Mouse (Mus musculus) granulocyte monocyte progenitor cell, adult 5-6 weeks (primary cell): ENCODE results near the gene Cdc14a. TPM values are rescaled to one million over a fixed set of nuclear protein-coding genes. Genes with fewer than 3 reads are reported as not detected.

Experiments used
- ATAC-seq: replicated peaks from 2 replicates; pipeline ENCODE4 v1.8.0; 2016; ENCODE audit warnings: mild to moderate bottlenecking, moderate TSS enrichment, inconsistent platforms; ENCODE audit not compliant: poor library complexity, severe bottlenecking
- total RNA-seq, 2 experiments: library from RNA; stranded (forward) in 1 of 2; stranded (reverse) in 1 of 2; fragments of 200-712, 200-1000 nt in 1 of 2; fragments of >200 nt in 1 of 2; fragmentation: Nextera tagmentation in 1 of 2; gene quantifications; 2 replicates each; pipeline ENCODE4 v1.2.3; 2014 to 2017

Gene Cdc14a
- total RNA-seq, 2 experiments from 2014 or later: 22.3 to 58.3 TPM

DNA sequence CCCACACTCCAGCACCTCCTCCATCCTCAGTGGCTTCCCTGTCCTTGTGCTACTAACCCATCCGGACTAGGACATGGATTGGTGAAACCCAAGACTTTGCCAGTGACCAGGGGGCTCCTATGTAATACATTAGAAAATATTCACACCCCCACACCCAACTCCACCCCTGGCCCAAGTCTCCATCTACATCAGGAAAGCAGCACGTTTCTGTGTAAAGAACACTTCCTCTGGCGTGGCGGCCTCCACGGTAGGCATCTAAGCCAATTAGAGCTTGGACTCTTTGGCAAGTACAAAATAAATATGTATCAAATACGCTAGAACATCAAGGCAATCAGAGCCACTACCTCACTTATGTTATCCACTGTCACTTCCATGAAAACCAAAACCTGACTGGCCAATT is 90.1 kb downstream of the Cdc14a start:
- ATAC-seq: no peak

DNA sequence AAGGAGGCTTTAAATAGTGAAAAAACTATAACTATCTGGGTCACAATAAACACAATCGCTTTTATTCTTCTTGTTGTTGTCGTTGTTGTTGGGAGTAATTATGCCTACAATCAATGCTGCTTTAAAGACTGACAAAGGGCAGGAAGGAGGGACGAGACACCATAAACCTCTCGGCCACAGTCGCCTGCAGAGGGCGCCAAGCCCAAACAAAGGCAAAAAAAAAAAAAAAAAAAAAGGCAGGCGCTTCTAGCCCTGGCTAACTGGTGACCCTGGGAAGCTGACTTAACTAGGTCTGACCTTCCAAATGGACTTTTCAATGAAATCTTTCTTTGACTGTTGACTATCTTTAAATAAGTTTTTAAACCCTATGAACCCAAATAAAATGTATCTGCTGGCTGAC is 90.6 kb downstream of the Cdc14a start:
- ATAC-seq: peak; percentile 41

DNA sequence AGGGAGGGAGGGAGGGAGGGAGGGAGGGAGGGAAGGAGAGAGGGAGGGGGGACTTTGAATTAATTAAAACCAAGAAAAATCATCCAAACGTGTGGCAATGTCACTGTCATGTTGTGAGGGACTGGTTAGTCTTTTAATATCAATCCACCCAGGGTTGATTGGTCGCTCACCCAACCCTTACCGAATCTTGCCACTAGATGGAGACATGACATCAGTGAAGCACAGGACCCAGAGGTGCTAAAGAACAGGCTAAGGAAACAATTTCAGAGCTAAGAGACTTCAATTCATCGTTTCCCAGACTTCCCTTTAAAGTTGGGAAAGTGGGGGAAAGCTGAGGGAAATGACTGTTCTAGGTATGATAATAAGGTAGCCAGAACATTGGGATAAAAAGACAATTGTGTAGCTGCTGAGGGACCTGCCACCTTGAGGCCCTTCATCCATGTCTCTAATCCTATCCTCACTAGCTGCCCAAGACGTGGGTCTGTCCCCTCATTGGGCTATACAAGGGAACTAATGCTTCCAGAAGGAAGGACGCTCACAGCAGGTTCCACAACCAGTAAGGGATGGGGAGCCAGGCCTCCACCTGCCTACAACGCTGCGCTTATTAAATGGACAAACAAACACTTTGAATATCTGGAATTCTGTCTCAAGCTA is 91.9 kb downstream of the Cdc14a start:
- peak; percentile 73 for ATAC-seq

DNA sequence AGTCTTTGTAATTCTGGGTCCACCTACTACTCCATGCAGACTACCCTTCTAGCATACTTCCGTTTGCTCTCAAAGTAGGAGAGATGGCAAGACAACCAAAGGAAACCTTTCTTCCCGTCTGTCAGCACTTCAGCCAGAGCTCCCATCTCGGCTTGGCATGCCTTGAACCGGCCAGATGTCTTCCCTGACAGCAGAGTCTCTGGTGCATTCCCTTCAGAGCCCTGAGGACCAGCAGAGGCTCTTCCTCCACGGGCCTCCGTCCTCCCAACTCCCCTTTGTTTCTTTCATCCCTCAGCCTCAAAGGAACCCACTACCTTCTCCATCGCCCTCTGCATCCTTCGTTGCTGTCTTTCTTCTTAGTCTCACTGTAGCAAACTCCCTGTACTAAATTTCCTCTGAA is 93.9 kb downstream of the Cdc14a start:
- no peak for ATAC-seq

DNA sequence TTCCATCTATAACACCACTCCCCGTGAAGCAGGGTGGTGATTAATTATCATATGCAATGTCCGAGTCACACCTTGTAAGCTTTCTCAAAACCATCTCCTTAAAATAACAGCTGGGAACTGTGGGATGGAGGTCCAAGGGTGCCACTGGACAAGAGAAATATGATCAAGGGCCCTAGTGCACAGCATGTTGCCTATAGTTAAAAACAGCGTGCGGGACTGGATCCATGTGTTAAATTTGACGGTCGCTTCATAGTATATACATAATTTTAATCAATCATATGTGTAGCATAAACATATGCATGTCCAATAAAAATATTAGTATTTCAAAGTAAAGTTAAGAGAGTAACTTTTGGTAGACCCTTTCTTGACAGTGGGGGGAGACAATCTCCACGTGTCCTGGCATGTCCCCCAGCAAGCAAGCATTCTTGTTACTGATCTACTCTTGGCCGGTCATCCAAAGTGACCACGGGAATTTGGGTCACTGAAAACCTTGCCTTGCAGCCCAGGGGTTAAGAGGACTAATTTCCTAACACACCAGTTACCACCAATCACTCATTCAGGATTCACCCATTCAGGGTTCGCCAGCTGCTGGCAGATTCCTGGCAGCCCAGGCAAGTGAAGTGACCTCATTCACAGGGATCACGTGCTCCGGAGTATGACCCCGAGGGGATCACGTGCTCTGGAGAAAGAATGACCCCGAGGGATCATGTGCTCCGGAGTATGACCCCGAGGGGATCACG is 94.6 kb downstream of the Cdc14a start:
- ATAC-seq: no peak

DNA sequence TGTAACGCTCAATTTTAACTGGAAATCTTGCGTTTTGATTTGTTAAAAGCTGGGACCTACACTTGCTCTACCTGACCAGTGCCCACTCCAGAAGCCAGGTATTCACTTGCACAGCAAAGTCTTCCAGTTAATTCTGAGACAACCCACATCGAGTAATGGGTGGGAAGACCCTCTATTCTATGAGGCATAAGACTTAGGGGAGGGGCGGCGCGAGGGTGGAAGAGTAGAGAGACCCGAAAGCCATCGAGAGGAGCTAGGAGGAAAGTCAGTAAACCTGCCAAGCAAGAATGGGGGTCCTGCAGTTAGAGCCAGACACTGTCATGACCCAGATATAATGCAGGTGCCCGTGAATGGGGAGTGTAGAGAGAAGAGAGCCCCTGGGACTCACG is 96.2 kb downstream of the Cdc14a start:
- no peak for ATAC-seq

DNA sequence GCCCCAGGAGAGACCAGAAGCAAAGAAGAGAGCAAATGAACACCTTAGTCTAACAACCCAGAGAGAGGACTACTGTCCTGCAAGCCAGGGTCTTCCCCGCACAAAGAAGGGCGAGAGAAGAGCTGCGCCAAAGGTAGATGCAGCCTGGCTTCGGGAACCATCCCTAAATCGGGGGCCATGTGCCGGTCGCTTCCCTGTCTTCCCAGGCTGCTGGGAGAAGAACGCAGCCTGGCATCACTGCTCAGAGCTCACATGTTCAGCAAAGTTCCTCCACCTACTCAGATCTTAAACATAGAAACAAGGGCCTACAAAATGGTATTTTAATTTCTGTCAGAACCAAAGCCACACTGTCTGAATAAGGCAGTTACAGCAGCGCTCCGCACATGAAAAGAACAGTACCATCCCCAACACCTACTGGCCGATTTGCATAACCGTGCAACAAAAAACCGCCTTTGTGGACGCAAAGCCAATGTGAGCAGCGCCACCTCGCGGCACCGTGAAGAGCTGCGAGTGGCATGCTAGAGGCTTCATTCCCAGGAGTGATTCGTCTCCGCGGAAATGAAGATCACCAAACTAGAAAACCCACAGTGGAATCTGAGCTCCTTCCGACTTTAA is 96.7 kb downstream of the Cdc14a start:
- peak; percentile 95 for ATAC-seq

DNA sequence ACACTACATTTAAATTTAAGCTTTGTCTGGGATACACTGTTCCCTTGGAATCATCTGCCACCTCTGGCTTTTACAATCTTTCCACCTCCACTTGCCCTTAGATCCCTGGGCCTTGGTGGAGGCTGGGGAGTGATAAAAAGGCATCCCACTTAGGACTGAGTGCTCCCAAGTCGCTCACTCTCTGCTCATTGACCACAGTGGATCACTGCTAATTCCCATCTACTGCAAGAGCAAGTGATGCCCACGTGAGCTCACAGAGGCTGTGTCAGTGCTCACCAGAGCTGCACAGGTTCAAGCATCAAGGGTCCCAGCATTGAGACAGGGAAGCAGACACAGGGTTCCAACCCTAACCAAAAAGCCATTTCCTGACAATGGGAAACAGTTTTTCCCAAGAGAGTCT is 98.3 kb downstream of the Cdc14a start:
- ATAC-seq: no peak

DNA sequence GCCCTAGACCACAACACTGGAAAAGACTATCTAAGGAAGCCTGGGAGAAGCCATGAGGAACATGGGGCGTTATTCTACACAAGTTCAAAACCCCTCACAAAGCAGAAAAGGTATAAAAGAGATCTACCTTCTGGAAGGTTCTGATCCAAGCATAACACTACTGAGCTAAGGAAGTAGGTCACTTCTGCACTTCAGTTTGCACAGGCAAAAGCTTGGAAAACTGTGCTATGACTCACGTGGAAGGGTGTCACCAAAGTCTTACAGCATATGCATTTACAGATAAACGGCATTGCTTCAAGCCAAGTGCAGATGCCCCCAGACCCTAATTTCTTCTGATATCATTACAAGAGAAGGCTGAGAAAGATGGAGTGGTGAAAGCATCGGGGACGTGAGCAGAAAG is 104.1 kb downstream of the Cdc14a start:
- ATAC-seq: no peak

DNA sequence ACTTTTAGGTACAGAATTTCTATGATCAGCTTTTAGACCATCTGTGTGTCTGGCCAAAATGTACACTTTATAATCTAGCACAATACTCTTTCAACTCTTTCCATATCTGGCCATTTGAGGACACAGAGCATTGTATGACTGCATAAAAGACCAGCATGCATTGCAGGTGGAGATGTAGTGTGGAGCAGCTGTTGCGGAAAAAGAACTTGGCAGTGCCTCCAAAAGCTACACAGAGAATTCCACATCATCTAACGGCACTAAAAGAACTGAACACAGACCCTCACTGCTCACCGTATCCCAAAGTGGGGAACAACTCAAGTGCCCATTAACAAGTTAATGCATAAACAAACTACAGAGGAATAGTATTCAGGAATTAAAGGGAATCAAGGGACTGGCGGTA is 112.0 kb downstream of the Cdc14a start:
- no peak for ATAC-seq

DNA sequence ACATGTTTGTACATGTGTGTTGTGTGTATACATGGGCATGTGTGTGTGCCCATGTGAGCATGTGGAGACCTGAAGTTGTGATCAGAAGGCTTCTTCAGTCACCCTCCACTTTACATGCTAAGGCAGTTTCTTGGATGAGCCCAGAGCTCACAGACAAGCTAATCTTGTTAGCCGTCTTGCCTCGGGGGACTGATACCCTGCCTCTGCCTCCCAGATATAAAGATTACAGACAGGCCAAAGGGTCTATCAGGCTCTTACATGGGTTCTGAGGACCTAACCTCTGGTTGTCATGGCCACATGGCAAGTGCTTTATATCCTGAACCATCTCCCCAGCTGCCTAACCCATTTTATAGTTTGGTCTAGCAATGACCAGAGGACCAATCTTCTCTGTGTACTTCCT is 112.7 kb downstream of the Cdc14a start:
- no peak for ATAC-seq

DNA sequence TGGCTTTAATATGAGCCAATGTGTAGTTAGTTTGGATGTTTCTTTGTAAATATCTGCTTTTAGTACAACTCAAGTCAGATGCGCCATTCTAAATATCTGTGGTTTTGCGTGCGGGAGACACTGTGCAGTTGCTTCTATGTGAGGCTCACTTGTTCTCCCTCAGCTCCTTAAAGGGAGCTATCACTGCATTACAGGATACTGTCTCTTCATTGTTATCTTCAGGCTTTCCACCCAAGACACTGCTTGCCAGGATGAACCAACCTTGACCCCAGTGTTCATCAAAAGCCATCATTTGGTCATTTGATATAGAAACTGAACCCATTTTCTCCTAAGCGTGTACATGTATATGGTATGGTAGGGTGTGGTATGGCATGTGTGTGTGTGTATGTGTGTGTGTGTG is 113.2 kb downstream of the Cdc14a start:
- no peak for ATAC-seq

DNA sequence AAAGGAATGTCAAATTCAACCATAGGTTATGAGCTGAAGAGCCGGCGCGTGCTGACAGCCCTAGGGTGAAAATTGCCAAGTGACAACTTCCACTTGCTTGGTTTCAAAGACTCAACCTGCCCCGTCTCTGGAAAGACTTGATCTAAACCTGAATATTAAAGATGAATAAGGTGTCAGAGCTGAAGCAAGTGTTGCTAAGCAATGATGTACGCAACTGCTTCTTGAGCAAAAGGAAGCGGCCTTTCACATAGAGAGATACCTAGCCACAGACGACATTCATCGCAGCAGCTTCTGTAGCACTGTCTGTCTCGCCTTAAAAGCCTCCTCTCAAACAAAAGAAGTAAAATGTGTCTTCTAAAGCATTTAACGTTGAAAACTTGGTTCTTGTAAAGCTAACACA is 113.8 kb downstream of the Cdc14a start:
- ATAC-seq: no peak

DNA sequence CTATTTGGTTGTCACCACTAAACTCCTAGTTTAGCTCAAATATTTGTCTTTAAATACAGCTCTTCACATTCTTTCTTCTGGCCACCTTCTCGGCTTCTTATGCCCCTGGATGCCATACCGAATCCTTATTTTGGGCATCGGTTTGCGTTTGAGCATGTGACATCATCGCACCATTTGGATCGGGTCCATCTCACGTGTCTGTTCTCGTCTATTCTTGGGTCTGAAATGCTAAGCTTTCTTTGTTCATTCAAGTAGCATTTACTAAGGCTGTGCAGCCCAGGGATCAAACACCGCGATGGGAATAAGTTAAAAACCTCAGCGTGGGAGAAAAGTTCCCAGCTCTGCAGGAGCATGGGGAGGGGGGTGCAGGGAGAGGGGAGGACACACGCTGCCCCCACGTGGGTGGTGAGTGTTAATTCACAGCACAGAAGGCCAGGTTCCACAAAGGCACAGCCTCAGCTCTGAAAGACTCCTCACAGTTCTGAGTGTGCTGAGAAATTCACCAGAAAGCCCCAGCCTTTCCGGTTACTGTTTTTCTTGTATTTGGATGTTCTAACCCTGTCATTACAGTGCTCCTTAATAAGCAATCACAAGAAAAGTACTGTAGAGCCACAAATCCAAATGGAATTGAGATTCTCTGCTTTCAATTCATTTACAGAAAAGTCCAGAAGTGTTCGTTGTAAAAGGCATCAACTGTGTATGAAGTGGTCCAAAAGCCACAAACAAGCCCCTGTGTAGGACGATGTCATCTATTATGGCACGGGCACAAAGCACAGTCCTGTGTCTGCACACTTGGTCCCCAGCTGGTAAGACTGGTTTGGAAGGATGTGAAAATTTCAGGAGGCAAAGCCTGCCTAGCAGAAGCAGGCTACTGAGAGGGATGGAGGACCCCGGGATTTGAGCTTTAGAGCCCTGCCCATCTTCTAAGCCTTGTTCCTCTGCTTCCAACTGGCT is 118.8 kb downstream of the Cdc14a start:
- no peak; the same call in 1 of the 2 replicates for ATAC-seq

DNA sequence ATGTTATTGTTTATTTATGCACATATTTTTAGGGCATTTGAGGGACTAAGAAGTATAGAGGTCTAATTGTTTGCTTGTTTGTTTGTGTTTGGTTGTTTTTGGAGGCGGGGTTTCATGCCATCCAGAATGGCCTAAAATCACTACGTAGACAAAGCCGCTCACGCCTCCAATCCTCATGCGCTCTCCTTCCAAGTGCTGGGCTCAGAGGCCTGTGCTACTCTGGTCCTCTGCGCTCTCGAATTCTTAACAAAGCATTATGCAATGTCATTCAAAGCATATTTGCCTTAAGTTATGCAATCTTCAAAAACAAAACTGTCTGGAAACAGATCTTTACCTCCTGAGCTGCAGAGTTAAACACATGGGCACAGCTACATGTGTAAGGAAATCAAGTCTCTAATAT is 121.3 kb downstream of the Cdc14a start:
- no peak for ATAC-seq

DNA sequence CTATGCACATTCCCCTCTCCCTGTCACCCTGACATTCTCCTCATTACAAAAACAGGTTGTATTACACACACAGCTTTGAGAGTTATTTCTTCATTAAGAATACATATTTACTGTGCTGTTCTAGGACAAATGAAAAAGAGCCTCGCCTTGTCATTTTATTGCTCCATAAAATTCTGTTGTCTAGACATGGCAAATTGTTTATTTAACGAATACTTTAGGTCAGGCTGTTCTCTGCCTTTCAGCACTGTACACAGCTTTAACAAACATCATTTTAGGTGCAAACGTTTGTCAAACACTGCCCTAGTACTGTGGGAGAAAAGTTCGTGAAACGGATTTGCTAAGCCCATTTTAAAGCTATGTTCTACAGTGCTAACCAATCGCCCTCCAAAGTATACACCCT is 122.1 kb downstream of the Cdc14a start:
- ATAC-seq: no peak

DNA sequence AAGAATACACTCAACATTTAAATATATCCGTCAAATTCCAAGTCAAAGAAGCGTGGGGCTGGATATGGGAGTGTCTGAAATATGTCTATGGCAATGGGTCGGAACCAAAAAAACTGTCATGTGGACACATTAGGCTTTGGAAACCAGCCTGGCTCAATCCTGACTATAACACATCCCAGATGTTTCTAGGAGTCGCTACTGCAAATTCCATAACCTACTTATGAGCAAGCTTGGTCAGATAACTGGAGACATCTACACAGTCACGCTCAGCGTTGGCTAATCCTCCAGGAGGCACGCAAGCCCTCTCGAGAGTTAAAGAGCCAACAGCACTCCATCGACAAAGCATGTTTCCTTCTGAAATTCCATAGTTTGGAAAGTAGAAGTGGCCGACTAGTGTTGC is 125.1 kb downstream of the Cdc14a start:
- ATAC-seq: no peak

DNA sequence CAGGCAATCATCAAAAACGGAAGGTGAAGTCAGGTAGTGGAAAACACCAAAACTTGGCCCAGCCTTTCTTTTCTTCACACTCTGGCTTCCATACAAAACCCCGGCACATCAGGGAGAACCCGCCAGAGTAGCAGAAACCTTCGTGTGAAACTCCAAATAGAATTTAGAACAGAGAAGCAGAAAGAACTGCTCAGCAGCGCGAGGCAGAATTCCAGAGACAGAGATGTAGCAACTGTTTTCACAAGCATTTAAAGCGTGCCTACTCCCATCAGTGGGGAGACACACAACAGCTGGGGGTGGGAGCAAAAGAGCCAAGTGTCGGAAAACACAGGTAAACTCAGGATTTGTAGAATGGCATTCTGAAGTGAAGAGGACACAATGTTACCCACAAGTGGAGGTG is 125.8 kb downstream of the Cdc14a start:
- no peak for ATAC-seq

DNA sequence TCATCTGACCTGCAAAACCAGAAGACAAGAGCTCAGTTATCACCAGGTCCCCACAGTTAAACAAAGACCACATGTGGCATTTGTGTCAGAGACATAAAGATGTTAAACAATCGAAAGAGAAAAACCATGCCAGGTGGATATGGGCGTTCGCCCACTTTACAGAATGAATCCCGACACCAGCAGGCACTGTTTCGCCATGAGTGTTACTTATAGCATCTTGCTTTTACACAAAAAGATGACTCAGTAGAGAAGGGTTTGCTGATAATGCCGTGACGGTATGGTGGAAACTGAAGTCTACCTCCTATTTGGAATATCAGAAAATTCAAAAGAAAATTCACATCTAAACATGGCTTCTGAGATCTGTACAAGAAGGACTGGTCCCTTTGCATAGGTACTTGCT is 126.7 kb downstream of the Cdc14a start:
- ATAC-seq: no peak

DNA sequence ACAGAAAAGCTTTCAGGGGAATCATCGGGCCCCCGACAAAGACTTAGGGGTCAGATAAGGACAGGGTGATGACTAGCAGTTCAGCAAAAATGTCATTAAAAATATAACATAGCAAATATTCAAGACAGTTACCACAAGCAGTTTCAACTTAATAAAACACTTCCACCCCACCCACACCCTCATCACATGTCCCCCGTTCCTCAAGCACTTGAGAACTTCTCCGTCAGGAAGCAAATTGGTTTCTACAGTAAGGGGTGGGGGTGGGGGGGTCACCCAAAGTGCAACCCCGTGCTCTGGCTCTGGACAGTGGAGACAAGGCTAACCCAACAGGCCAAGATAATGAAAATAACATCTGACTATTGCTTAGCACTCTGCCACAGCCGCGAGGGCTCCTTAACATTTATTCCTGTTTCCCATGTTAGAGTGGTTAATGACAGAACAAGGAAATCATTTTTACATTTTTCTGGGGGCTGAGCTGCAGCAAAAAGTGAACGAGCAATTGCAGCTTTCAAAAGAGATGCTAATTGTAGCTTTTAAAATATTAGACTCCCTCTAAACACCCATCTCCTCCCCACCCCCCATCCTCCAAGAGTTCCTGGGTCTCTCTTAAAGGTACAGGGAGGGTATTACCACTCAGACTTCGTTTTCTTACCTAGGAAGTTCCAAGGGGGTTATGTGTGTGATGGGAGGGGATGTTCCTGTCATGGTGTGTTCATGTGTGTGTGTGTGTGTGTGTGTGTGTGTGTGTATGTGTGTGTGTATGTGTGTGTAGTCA is 133.6 kb downstream of the Cdc14a start:
- no peak for ATAC-seq
